Mouse (Mus musculus) spleen, adult 2 months (tissue): Measurements from ENCODE around the gene Akr1b8.

ENCODE experiments used
- CTCF ChIP-seq: fragments of 200-500 bp; IDR thresholded peaks from 2 replicates; pipeline ENCODE4 v1.5.1; 2011; ENCODE audit warnings: mild to moderate bottlenecking, inconsistent platforms; ENCODE audit not compliant: insufficient read depth, insufficient read length, insufficient replicate concordance; ENCODE audit errors: extremely low read depth
- POLR2A ChIP-seq: fragments of 200-500 bp; IDR thresholded peaks from 2 replicates; pipeline ENCODE4 v1.6.1; 2011; ENCODE audit warnings: low read depth, low read length, inconsistent platforms

DNA sequence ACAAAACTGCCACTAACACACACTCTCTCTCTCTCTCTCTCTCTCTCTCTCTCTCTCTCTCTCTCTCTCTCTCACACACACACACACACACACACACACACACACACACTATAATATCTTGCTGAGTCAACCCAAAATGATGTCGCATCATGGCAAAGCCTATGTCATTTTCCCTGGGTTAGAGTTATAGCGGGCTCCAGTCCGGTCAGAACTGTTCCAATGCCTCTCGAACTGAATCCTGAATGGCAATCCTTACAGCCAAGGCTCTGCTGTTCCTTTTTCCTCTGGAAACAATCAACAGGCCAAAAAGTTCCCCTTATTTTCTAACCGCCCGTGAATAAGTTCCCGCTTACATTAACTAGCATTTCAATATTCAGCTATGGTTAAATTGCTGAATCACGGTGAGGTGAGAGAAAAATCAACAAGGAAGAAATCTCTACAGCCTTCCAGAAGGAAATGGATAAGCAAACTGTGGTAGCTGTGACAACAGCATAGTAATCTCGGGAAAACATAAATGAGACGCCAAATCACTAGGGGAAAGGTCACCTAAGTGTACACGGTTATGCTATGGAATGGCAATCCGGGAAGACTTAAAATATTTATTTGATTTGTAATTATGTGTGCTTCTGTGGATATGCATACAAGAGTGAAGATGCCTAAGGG, 3.8 kb upstream of the Akr1b8 start:
- TF ChIP-seq CTCF, result no peak
- no peak for TF ChIP-seq POLR2A
